Mouse (Mus musculus) inflammation-experienced regulatory T-cells, adult 6 months (primary cell): ENCODE data around the gene Spag6. TPM values are rescaled to one million over a fixed set of nuclear protein-coding genes. Genes with fewer than 3 reads are reported as not detected.
A peak's percentile ranks its signal among the peaks of the same experiment; 100 is the strongest.

ENCODE experiments used
- ATAC-seq: one replicate; pipeline ENCODE4 v1.8.0; 2017
- polyA plus RNA-seq, 3 experiments: library from polyadenylated mRNA; unstranded; fragments of 100-300 nt; shearing (Covaris generic); gene quantifications; one replicate each; pipeline ENCODE4 v1.2.1; 2017

Gene Spag6
- polyA plus RNA-seq, 3 experiments from 2014 or later = not detected

- ATAC-seq = no peak
These were observed 40.7 kb downstream of the Spag6 start for GRCm38 (mm10) chr2:18734394-18735127.

- ATAC-seq = no peak
These were observed 43.2 kb downstream of the Spag6 start for GRCm38 (mm10) chr2:18737040-18737439.

- no peak for ATAC-seq
These were observed 45.4 kb downstream of the Spag6 start for GRCm38 (mm10) chr2:18739216-18739615.

DNA sequence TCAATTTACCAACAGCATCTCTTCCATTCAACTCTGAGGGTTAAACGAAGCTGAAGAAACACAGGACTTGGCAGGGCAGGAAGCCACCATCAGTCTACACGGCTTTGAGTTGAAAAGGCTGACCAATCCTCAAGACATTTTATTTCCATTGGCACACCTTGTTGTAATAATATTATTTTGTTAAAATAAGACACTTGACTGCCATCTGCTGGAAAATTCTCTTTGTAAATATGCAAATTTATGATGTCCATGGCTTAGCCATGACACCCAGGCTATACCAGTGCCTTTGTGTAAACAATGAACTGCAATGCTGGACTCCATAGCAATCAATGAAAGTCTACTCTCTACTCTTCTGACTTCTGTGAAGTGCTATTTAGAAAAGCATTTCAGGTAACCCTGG is 62.3 kb downstream of the Spag6 start:
- ATAC-seq = peak; percentile 50

DNA sequence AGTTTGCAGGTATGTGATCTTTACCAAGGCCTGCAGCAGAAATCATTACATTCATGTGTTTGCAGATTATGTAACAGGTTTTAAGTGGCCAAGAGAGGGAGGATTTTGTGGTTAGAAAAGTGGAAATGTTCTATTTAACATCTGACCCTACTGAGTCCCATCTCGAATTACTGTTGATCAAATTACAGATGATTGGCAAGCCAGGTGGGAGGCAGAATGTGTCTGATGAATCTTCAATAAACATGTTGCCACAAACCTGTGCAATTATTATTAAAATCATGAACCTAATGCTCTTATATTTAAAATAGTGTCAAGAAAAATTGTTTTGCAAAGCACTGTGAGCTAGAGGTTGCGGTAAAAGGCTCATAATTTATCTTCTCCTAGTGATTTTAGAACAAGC is 71.0 kb downstream of the Spag6 start:
- ATAC-seq = no peak

DNA sequence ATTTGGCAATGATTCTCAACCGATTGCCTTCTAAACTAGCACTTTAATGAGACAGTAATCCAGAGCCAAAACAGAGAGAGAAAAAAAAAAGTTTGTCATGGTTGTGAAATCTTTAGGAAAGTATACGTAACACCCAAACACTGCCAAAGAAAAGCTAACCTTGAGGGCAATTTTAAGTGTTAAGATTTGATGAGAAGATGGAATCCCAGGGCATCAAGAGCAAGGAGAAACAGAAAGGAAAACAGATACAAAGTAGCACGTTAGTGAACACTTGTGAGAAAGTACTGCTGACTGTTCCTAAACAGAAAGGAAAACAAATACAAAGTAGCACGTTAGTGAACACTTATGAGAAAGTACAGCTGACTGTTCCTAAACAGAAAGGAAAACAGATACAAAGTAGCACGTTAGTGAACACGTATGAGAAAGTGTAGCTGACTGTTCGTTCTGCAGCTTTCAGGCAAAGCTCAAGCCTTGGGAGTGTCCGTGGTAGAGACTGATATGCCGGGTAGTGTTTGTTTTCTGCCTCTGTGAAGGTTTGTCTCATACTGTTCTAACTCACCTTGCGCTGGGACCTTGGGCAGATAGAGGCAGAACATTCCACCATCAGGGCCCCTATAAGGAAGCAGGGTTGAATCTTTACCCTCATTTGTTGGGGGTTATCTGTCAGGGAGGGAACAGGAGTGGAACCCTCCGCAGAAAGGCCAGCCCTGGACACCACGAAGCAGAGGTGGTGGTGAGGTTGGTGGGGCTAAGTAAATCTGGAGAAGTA is 71.8 kb downstream of the Spag6 start:
- peak; percentile 67 for ATAC-seq

- peak; percentile 4 for ATAC-seq
These were observed 72.6 kb downstream of the Spag6 start for GRCm38 (mm10) chr2:18766441-18766820.

DNA sequence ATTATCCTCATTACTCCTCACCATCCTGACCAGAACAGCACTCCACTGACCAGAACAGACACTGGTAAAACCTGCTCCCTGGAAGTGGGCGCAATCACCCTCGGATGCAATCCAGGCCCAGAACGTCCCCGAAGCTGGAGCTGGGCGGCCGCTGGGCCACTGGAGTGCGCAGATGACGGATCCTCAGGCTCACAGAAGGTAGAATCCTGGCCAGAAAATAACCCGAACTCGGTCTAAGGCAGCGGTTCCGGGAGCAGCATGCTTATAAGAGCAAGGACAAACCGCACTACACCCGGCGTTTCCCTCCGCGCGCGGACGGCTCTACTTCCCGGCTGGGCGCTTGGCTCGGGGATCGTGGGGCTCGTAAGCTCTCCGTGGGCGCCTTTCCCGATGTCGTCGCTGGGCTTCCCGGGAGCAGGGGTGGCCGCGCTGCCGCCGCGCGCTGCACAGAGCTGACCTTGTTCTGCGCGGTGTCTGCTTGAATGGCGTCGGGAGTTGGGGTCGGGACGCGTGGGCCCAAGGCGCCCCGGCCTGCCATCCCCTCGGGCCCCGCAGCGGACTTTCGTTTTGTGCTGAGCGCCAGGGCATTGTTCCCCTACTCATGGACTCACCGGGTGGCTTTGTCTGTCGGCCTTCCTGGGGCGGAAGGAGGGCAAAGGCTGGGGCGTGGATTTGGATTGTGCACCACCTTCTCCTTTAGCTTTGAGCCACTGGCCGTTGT is 73.1 kb downstream of the Spag6 start:
- peak; percentile 68 for ATAC-seq

DNA sequence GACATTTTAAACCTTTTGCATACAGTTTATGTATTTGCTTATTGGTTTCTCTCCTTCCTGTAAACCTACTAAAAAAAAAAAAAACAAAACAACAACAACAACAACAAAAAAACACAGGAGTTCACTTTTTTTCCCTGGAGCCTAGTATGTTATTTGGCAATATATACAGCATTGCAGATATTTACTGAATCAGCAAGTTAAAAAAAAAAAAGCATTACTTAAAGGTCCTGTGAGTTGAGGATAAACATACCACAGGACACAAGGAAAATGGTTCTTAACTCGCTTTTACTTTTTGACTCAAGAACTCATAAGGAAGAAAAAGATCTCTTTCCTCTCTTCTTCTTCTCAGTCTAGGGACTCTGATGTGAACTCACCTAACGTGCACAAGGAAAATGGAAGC is 74.6 kb downstream of the Spag6 start:
- ATAC-seq = no peak

DNA sequence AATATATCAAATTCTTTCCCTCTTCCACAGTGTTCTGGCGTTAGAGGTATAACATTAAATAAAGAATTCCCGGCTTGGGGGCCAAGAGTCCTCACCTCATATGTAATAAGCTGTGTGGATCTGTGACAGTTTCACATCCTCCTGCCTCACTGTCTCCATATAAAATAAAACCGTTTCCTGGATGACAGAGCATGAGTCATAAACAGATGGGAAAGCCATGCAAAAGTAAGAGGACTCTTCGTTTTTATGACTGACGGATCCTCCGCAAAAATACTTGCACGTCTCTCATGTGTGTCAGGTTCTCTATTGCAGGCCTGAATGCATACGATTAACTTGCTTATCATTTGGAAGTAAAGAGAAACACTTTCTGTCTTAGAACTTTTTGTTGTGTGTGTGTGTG is 78.6 kb downstream of the Spag6 start:
- ATAC-seq = no peak

DNA sequence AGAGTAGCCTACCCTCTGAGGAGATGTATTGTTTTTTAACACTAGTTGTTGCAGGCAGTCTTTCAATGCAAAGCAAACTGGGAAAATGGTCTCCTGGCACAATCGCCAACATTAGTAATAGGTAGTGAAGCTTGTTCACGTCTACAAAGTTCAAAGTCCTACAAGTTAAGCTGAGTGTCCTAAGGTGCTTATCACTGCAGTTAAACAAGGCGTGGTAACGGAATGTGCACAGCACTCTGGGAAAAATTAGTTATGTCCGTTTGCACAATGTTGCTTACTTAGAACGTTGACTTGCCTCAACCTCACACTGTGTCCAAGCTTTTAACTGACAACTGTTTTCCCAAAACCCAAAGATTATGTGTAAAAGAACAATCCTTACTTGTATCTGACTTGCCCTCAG is 80.5 kb downstream of the Spag6 start:
- no peak for ATAC-seq

GRCm38 (mm10) chr2:18778220-18778619 is 84.4 kb downstream of the Spag6 start:
- no peak for ATAC-seq

GRCm38 (mm10) chr2:18779830-18780229 is 86.0 kb downstream of the Spag6 start:
- ATAC-seq = no peak

DNA sequence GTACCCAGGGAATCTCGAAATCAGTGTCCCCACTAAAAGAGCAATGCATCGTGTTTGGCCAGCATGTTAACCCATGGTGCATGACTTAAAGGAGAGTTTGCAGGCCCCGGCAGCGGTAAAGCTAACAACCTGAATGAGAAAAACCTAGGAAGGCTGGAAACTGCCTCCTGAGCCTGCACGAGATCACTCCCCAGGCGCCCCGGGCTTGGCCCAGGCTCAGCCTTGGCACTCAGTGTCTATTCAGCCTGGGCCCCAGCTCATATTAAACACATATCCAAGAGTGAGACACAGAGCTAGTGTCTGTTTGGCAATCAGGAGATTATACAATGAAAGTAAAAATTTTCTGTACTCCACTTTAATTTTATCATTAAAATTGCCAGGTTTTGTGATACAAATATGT is 87.5 kb downstream of the Spag6 start:
- ATAC-seq = no peak

DNA sequence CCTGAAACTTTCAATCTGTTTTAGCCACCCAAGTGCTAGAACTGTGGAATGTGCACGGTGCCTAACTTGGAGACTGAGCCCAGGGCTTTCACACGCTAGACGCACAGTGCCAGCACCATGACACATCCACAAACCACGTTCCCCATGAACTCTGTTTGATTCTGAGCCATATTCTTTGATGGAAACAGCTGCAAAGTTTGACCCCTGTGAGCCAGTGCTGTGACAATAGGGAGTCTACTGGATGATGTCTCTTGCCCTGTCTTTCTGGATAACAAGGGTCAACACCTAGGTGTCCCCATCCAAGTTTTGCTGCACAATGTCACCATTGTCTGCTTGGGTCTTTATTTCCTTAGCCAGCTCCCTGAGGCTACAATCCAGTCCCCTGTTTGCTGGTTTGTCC is 100.4 kb downstream of the Spag6 start:
- no peak for ATAC-seq

- ATAC-seq = no peak
These were observed 103.9 kb downstream of the Spag6 start for GRCm38 (mm10) chr2:18797776-18798175.

GRCm38 (mm10) chr2:18799265-18799965 is 105.6 kb downstream of the Spag6 start:
- ATAC-seq = peak; percentile 25

Other genes starting within 250 kb of the Spag6 start
- gene Commd3, start 21.6 kb upstream of the Spag6 start, polyA plus RNA-seq = 100 to 1,000 TPM; 214 to 252 (median 247) TPM
- 10 to 100 TPM; 10.3 to 18.0 (median 13.0) TPM for gene Bmi1, start 17.0 kb upstream of the Spag6 start, polyA plus RNA-seq